Mouse (Mus musculus) heart, adult 9 months (tissue): ENCODE data around the gene Treml4.

Experiments used
- DNase-seq, 2 experiments: peaks; one replicate each; pipeline ENCODE4 v3.0.0; 2022; ENCODE audit warnings: low spot score in 2 of 2

Gene Treml4

DNA sequence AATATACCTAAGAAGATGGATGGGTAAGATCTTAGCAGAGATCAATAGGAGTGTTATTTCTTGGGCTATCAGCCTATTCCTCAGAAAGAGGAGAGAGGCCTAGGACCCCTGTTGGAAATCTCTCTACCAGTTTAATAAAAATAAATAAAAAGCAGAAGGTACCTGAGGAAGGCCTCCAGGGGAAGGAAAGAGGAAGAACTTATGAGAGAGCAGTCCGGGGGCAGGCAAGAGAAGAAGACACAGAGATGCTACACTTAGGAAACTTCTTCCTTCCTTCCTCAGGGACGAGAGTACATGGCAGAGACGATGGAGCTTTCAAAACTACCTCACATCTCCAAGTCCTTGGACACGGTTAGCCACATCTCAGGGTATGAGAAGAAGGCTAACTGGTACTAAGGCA, 10.0 kb downstream of the Treml4 start:
- DNase-seq, result no peak

- peak; percentile 20 to 64 for DNase-seq
These were observed 10.8 kb downstream of the Treml4 start for GRCm38 (mm10) chr17:48274885-48275284.

DNA sequence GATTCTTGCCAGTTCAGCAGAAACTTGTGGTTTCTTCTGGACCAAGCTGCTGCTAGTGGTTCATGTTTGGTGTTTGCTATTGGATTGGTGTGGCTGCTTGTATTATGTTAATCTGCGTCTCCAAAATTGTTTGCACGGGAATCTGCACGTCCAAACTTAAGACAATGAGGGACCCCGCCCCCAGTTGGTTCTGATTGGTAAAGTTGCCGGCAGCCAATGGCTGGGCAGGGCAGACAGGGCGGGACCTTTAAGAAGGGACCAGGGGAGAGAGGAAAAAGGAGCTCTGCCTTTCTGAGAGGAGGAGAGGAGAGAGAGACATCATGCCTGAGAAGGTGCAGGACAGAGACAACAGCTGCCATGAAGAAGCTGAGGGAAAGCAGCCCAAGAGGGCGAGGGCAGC, 11.6 kb downstream of the Treml4 start:
- no peak for DNase-seq

DNA sequence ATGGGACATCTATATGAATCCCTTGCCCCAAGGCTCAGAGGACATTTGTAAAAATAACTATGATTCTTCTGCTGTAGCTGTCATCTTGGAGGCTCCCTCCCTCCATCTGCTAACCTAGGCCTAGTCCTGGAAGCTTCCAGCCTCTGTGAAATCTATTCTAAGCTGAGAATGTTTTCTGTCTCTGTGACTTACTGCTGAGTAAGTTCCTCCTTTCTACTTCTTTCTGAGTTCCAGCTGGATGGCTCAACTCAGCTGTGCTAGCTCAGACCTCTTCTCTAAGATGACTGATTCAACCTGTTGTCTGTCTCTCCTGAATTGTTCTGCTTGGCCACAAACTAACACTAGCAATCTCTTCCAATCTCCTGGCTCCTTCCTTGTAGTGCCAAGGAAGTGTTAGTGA, 14.3 kb downstream of the Treml4 start:
- DNase-seq, result no peak

- no peak for DNase-seq
These were observed 14.9 kb downstream of the Treml4 start for GRCm38 (mm10) chr17:48279002-48279401.

DNA sequence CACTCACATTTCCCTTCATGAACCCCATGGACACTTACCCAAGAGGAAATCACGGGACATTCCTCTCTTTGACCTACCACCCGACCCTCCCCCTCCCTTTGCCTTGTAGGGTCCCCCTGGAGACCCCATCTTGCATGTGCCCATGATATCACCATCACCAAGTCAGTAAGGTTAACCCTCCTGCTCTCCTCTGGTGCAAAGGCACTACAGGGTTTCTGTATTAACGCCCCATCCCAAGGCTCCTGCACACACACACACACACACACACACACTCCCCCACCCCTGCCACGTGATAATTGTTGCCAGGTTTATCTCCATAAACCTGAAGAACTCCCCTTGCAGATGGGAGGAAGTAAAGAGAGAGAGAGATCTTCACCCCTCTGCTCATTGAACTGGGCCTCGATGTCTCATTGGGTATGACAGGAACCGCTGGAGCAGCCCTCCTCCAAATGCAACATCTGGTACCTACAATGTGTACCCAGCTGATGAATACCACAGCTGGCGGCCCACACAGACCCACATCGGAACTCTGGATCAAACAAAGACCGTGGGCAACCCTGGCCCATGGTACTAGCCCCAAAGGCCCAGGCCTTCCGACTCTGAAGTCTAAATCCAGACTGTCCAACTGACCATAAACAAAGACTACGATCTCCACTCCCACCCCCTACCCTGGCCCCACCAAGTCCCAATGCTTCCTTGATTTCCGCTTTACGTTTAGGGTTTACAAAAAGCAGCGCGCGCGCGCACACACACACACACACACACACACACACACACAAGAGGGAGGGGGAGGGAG, 17.0 kb downstream of the Treml4 start:
- DNase-seq, result no peak

DNA sequence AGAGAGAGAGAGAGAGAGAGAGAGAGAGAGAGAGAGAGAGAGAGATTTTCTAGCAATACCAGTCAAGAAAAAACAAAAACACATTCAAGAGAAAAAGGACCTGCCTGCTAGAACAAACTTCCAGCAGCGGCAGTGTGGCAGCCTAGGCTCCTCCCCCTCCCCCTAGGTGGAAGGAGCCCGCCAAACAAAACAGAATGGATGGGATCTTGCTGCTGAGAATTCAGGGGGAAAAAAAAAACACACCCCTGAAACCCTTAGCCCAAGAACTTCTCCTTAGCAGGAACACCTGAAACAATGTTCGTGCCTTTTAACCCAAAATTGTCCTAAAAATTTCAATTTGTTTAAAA, 17.6 kb downstream of the Treml4 start:
- no peak for DNase-seq

GRCm38 (mm10) chr17:48286765-48287164, 22.7 kb downstream of the Treml4 start:
- no peak for DNase-seq

DNA sequence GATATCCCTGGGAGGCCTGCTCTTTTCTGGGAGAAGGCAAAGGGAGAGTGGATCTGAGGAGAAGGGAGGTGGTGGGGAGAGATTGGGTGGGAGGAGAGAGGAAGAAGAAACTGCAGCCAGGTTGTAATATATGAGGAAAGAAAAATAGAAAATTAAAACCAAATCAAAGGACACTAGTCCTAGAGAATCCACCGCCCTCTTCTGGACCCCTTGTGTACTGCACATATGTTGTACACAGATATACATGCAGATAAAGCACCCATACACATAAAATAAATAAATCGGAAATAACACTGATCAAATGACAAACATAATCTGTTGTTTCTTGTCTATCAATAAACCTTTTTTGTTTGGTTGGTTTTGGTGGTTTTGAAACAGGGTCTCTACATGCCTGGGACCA, 23.2 kb downstream of the Treml4 start:
- no peak for DNase-seq

DNA sequence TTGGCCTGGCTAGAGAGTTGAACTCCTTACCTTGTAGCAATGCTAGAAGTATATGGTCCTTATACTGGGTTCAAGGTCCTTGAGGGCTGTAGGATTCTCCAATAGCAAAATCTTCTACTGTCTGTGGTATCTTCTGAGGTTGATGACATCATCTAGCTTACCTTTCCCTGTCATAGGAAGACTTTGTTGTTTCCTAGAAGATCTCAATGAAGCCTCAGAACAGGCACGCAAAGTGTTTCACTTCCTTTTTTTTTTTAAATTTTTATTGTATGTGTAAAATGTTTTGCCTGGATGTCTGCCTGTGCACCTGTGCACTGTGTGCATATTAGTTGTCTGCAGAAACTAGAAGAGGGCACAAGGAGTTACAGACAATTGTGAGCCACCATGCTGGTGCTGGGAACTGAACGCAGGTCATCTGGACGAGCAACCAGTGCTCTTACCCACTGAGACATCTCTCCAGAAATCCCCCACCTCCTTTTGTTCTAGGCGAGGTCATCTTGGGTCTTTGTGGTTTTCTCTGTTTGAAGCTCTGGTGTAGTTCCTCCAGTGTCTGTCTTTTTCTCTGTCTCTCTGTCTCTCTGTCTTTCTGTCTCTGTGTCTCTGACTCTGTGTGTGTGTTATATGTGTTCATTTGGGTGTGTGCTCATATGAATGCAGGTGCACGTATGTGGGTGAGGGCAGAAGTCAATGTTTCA, 29.6 kb downstream of the Treml4 start:
- no peak for DNase-seq

- no peak for DNase-seq
These were observed 35.1 kb downstream of the Treml4 start, which contains the start of gene Treml2 for GRCm38 (mm10) chr17:48299203-48299602. TSS of gene Treml2 (plus strand) at chr17:48299498.

- DNase-seq, result no peak
These were observed 35.7 kb downstream of the Treml4 start for GRCm38 (mm10) chr17:48299756-48300155.

DNA sequence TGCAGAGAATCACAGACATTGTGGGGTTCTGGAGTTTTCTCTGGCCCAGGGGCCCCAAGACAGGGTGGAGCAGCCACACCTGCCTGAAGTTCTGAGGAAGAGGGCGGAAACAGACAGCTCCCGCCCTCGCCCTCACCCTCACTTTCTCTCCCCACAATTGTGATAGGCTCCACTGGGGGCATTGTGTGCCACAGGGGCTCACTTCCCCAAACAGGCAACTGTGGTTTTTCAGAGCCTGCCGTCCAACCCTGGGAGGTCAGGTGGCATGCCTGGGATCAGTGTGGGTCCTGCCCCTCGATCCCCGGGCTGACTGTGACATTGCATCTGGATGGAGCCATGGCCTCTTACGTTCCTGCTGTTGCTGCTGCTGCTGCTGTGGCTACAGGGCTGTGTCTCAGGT, 36.1 kb downstream of the Treml4 start:
- DNase-seq, result peak in 1 of 2 experiments; percentile 21

DNA sequence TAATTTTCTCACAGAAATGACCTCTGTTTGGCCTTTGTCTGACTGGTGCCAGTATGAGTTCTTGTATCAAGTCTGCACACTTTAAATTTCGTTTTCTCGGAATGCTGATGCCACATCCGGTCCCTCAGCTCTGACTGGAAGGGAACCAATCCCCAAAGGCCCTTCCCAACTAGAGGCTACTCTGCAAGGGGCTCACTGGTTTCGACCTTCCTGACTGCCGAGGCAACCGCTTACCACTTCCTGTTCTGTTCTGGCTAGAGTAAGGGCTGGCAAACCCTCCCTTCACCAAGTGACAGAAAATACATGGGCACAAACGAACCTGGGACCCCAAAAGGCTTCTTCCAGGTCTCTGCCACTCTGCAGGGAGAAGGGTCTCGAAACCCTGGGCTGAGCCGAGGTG, 36.8 kb downstream of the Treml4 start:
- no peak for DNase-seq

DNA sequence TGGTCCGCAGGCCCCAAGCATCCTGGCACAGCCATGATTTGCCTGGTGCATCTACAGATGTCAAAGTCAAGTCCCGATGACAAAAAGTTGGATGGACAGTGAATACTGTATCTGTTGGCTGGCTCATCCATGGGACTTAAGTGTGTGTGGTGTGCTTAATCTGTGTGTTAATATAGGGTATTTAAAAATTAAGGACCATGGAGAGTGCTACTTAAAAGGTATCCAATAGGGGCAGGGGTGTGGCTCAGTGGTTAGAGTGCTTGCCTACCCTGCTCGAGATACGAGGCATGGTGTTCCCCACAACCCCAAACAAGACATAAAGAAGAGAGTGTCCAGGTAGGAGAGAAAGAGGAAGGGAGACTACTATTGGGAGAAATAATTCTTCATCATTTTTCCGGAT, 37.7 kb downstream of the Treml4 start:
- no peak for DNase-seq

- DNase-seq, result no peak
These were observed 48.0 kb downstream of the Treml4 start for GRCm38 (mm10) chr17:48312124-48312523.

- DNase-seq, result peak in 1 of 2 experiments; percentile 19
These were observed 51.9 kb downstream of the Treml4 start, which contains the start of gene B430306N03Rik for GRCm38 (mm10) chr17:48315905-48316579. TSS of gene B430306N03Rik (plus strand) at chr17:48316141.

DNA sequence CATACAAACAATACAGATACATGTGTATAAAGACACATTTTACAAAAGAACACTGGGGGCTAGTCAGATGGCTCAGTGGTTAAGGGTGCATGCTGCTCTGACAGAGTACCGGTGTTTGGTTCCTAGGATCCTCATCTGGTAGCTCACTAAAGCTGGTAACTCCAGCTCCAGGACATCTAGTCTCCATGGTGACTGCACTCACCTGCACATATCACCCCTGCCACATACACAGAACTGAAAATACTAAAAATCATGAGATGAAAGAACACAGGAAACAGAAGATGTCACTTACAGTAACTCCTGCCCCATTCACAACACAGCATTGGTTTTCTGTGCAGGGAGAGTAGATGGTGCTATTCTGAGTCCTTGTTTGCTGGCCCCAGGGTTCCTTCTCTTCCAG, 54.6 kb downstream of the Treml4 start:
- DNase-seq, result no peak

DNA sequence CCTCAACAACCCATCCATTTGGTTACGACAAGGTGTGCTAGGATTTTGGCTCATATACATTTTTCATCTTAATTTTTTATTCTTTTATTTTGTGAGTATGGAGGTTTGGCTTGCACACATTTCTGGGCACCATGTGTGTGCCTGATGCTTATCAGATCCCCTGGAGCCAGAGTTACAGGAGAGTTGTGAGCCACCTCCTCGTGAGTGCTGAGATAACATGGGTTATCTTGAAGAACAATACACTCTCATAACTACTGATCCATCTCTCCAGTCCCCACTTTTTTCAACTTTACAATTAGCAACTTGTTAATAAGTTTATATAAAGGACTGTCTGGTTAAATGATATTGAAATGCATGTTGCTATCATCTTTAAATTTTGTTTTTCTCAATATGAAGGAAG, 57.2 kb downstream of the Treml4 start:
- DNase-seq, result no peak

DNA sequence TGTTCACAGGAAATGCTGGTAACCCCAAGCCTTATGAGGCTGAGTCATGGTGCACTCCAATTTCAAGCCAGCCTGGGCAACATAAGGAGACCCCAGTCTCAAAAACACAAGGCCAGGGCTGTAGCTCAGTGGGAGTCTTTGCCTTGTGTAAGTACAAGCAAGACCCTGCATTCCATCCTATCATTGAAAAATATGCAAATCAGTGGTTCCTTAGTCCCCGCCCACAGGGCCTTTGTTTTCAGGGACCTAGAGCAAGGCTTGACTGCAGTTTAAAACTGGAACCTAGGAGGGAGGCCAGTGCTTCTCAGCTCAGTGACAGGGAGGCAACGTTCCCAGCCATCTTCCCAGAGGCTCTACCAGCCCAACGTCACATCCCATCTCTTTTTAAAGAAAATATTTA, 59.1 kb downstream of the Treml4 start:
- DNase-seq, result no peak

DNA sequence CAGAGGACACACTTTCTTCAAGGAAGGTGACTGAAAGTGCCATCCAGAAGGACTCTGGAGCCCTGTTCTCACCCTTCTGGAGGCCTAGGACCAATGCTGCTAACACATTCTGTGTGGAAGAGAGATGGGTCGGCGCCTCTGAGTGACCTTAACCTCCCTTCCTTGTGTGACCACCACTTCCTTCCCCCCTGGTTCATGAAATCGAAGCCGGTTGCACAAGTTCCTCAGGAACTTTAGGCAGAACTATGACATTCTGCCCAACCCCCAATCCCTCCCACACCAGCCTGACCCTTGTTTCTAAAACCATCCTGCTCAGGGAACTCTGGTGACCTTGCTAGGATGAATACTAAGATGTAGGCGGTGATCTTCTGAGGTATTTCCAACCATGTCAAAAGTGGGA, 60.2 kb downstream of the Treml4 start:
- peak in 1 of 2 experiments; percentile 19 for DNase-seq
